Mouse (Mus musculus): Measurements from ENCODE around the gene Gm44805. TPM values are rescaled to one million over a fixed set of nuclear protein-coding genes. Genes with fewer than 3 reads are reported as not detected.

Gm44805 gene
- polyA plus RNA-seq, 1 experiment from 2014 or later: not detected

DNA sequence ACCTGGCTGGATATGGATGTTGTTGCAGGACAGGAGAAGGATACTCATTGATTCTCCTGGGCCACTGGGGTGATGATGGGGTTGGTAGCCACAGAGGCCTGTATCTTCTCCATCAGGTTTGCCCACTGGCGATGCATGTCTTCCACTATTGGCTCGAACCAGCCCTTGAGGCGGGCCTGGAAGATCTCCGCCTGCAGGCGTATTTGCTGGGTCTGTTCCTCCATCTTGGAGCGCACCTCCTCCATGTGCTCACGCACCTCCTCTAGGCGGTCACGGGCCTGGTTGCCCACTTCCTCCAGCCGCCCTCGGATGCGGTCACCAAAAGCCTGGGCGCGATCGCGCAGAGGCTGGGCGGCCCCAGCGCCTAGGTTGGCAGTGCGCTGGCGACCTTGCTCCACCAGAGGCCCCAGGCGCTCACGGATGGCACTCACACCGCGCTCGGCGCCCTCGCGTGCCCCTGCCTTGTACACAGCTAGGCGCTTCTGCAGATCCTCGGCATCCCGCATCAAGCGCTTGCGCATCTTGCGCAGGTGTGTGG, 15.2 kb upstream of the Gm44805 start:
- ATAC-seq (ENCODE audit: low read depth) (no peak), DNase-seq (ENCODE audit: low spot score) (no peak)
- Histone ChIP-seq H3K36me3 (ENCODE audit: control insufficient read depth, insufficient read depth, low read length) (0 out of 2 replicates have a peak, but pooled peaks cover under 1% of the 10 kb centered on the region), H3K9ac (ENCODE audit: low read depth, low read length) (no peak overlapping the region), H3K9me3 (ENCODE audit: control insufficient read depth, low read length) (no peaks in the 10 kb centered on the region), H3K27me3 (replicated peaks; ENCODE audit: control insufficient read depth, insufficient read depth, low read length) (no peaks in the 10 kb centered on the region), H3K4me3 (ENCODE audit: low read depth, low read length) (no peak overlapping the region), H3K27ac (replicated peaks; ENCODE audit: low read depth, low read length) (no peak overlapping the region), H3K4me1 (ENCODE audit: control insufficient read depth, insufficient read depth, low read length) (peaks cover 13% of the 10 kb centered on the region), H3K4me2 (ENCODE audit: low read depth, low read length) (no peak overlapping the region)
- WGBS: 97% methylated on average over 34 of the region's 34 CpGs

DNA sequence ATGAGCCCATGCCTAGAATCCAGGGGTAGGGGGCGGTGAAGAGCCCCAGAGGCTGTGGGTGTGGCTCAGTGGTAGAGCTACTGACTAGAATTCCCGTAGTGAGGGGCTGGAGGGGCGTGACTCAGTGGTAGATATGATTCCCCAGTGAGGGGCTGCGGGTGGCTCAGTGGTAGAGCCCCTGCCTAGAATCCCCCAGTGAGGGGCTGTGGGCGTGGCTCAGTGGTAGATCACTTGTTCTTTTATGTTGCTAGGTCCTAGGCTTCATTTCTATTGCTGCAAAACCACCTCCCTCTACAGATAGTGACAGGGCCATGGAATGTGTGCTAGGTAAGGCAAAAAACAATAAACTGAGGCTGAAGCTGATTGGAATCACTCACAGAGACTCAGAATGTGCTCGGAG, 14.7 kb upstream of the Gm44805 start:
- no peaks in the 10 kb centered on the region for H3K36me3 ChIP-seq (ENCODE audit: control insufficient read depth, insufficient read depth, low read length)
- no peaks in the 10 kb centered on the region for H3K9me3 ChIP-seq (ENCODE audit: control insufficient read depth, low read length)
- no peak overlapping the region for H3K27ac ChIP-seq (replicated peaks; ENCODE audit: low read depth, low read length)
- H3K4me3 ChIP-seq (ENCODE audit: low read depth, low read length): no peak overlapping the region
- H3K4me1 ChIP-seq (ENCODE audit: control insufficient read depth, insufficient read depth, low read length): peaks cover 13% of the 10 kb centered on the region
- no peak overlapping the region for H3K9ac ChIP-seq (ENCODE audit: low read depth, low read length)
- no peak overlapping the region for H3K4me2 ChIP-seq (ENCODE audit: low read depth, low read length)
- DNase-seq (ENCODE audit: low spot score) (no peak), ATAC-seq (ENCODE audit: low read depth) (no peak)
- no peaks in the 10 kb centered on the region for H3K27me3 ChIP-seq (replicated peaks; ENCODE audit: control insufficient read depth, insufficient read depth, low read length)
- 75% methylated on average over 6 of the region's 6 CpGs for WGBS

- Histone ChIP-seq H3K9ac (ENCODE audit: low read depth, low read length) (no peak overlapping the region), H3K4me1 (ENCODE audit: control insufficient read depth, insufficient read depth, low read length) (peaks cover 13% of the 10 kb centered on the region), H3K4me3 (ENCODE audit: low read depth, low read length) (no peak overlapping the region), H3K36me3 (ENCODE audit: control insufficient read depth, insufficient read depth, low read length) (no peaks in the 10 kb centered on the region), H3K4me2 (ENCODE audit: low read depth, low read length) (no peak overlapping the region), H3K27ac (replicated peaks; ENCODE audit: low read depth, low read length) (no peak overlapping the region), H3K9me3 (ENCODE audit: control insufficient read depth, low read length) (no peaks in the 10 kb centered on the region), H3K27me3 (replicated peaks; ENCODE audit: control insufficient read depth, insufficient read depth, low read length) (no peaks in the 10 kb centered on the region)
- ATAC-seq (ENCODE audit: low read depth) (no peak), DNase-seq (ENCODE audit: low spot score) (no peak)
- 53% methylated on average over 8 of the region's 8 CpGs for WGBS
These were observed 14.0 kb upstream of the Gm44805 start for GRCm38 (mm10) chr7:19695213-19695594.

GRCm38 (mm10) chr7:19694336-19695212, 13.4 kb upstream of the Gm44805 start:
- Histone ChIP-seq H3K4me1 (ENCODE audit: control insufficient read depth, insufficient read depth, low read length) (peaks cover 13% of the 10 kb centered on the region), H3K4me2 (ENCODE audit: low read depth, low read length) (no peak overlapping the region), H3K9me3 (ENCODE audit: control insufficient read depth, low read length) (no peaks in the 10 kb centered on the region), H3K27me3 (replicated peaks; ENCODE audit: control insufficient read depth, insufficient read depth, low read length) (no peaks in the 10 kb centered on the region), H3K4me3 (ENCODE audit: low read depth, low read length) (no peak overlapping the region), H3K36me3 (ENCODE audit: control insufficient read depth, insufficient read depth, low read length) (no peaks in the 10 kb centered on the region), H3K27ac (replicated peaks; ENCODE audit: low read depth, low read length) (no peak overlapping the region), H3K9ac (ENCODE audit: low read depth, low read length) (no peak overlapping the region)
- no peak for DNase-seq (ENCODE audit: low spot score)
- no peak for ATAC-seq (ENCODE audit: low read depth)
- WGBS: 86% methylated on average over 10 of the region's 10 CpGs

- H3K9me3 ChIP-seq (ENCODE audit: control insufficient read depth, low read length): no peaks in the 10 kb centered on the region
- H3K27me3 ChIP-seq (replicated peaks; ENCODE audit: control insufficient read depth, insufficient read depth, low read length): no peaks in the 10 kb centered on the region
- no peak overlapping the region for H3K4me3 ChIP-seq (ENCODE audit: low read depth, low read length)
- H3K9ac ChIP-seq (ENCODE audit: low read depth, low read length): no peak overlapping the region
- H3K27ac ChIP-seq (replicated peaks; ENCODE audit: low read depth, low read length): no peak overlapping the region
- no peak for ATAC-seq (ENCODE audit: low read depth)
- peaks cover 3% of the 10 kb centered on the region for H3K4me1 ChIP-seq (ENCODE audit: control insufficient read depth, insufficient read depth, low read length)
- peak; percentile 25 for DNase-seq (ENCODE audit: low spot score)
- 42% methylated on average over 4 of the region's 10 CpGs for WGBS
- H3K4me2 ChIP-seq (ENCODE audit: low read depth, low read length): no peak overlapping the region
- H3K36me3 ChIP-seq (ENCODE audit: control insufficient read depth, insufficient read depth, low read length): no peaks in the 10 kb centered on the region
These were observed 12.2 kb upstream of the Gm44805 start for GRCm38 (mm10) chr7:19693421-19693820.

DNA sequence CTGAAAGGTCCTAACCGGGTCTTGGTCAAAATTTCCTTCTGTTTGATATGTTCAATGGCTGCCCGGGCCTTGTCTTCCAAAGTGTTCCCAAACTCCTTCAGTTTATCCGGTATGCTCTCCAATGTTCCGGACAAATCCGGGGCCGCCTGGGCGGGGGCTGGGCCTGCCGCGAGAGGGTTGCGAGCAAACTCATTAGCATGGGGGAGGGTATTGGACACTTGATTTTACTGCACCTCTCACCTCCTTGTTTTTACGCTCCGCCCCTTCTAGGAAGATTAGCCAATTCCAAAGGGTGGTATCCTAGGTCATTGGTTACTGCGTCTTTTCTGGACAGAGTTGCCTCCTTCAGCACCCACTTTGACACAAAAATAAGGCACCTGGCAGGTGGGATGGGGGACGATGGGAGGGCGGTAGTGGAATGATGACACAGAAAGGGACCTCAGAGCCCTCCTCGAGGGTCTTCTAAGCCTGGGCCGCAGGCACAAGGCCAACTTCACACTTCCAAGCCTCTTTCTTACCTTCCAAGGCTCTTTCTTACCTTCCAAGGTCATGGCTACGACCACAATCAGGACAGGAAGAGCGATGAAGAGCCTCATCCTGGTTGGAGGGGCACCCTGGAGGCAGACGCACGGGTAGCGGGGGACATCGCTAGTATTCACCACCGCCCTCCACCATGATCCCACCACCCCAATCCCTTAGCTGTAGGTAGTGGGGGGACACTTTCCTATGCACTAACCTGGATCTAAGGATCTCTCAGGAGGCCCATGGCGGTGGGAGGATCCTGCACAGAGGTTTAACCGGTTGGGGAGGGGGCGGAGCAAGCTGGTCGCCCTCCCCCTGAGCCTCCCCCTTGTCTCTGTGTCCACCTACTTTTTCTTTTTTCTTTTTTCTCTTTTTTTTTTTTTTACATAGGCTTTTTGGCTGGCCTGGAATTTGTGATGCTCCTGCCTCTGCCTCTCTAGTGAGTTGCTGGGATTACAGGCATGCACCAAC, 10.9 kb upstream of the Gm44805 start, which contains the start of gene Apoc1:
Apoc1 (minus strand) TSS at position 788 of the 993 bp plus-strand sequence.
- 49% methylated on average over 27 of the region's 28 CpGs for WGBS
- Histone ChIP-seq H3K9me3 (ENCODE audit: control insufficient read depth, low read length) (no peaks in the 10 kb centered on the region), H3K4me2 (ENCODE audit: low read depth, low read length) (no peak within 1 kb of the TSS), H3K9ac (ENCODE audit: low read depth, low read length) (no peak within 1 kb of the TSS), H3K27me3 (replicated peaks; ENCODE audit: control insufficient read depth, insufficient read depth, low read length) (no peaks in the 10 kb centered on the region), H3K4me3 (ENCODE audit: low read depth, low read length) (no peak within 1 kb of the TSS), H3K4me1 (ENCODE audit: control insufficient read depth, insufficient read depth, low read length) (peaks cover 3% of the 10 kb centered on the region), H3K36me3 (ENCODE audit: control insufficient read depth, insufficient read depth, low read length) (no peaks in the 10 kb centered on the region), H3K27ac (replicated peaks; ENCODE audit: low read depth, low read length) (no peak within 1 kb of the TSS)
- DNase-seq (ENCODE audit: low spot score) (no peak), ATAC-seq (ENCODE audit: low read depth) (no peak)

DNA sequence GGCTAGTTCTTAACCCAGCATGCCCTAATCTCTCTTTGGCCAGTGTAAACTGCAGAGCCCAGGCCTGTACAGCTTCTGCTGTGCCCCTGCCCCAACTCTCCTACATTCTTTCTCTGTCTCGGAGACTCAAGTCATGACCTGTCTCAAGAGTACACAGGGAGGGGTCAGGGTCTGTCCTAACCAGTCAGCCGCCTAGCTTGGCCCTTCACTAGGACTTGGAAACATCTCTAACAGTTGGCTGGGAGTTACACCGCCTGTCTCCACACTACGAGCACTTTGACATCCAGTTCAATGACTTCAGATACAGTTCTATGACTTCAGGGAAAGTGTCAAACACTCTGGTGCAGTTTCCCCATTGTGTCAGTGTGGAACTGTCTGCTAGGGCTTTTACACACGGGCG, 10.2 kb upstream of the Gm44805 start:
- Histone ChIP-seq H3K4me2 (ENCODE audit: low read depth, low read length) (no peak overlapping the region), H3K4me1 (ENCODE audit: control insufficient read depth, insufficient read depth, low read length) (peaks cover 3% of the 10 kb centered on the region), H3K4me3 (ENCODE audit: low read depth, low read length) (no peak overlapping the region), H3K36me3 (ENCODE audit: control insufficient read depth, insufficient read depth, low read length) (no peaks in the 10 kb centered on the region), H3K9me3 (ENCODE audit: control insufficient read depth, low read length) (no peaks in the 10 kb centered on the region), H3K9ac (ENCODE audit: low read depth, low read length) (no peak overlapping the region), H3K27me3 (replicated peaks; ENCODE audit: control insufficient read depth, insufficient read depth, low read length) (no peaks in the 10 kb centered on the region), H3K27ac (replicated peaks; ENCODE audit: low read depth, low read length) (no peak overlapping the region)
- 75% methylated on average over 6 of the region's 6 CpGs for WGBS
- DNase-seq (ENCODE audit: low spot score) (no peak), ATAC-seq (ENCODE audit: low read depth) (no peak)

GRCm38 (mm10) chr7:19690845-19691244, 9.6 kb upstream of the Gm44805 start:
- H3K4me2 ChIP-seq (ENCODE audit: low read depth, low read length): no peak overlapping the region
- H3K4me3 ChIP-seq (ENCODE audit: low read depth, low read length): no peak overlapping the region
- H3K9ac ChIP-seq (ENCODE audit: low read depth, low read length): no peak overlapping the region
- peaks cover 3% of the 10 kb centered on the region for H3K4me1 ChIP-seq (ENCODE audit: control insufficient read depth, insufficient read depth, low read length)
- no peaks in the 10 kb centered on the region for H3K27me3 ChIP-seq (replicated peaks; ENCODE audit: control insufficient read depth, insufficient read depth, low read length)
- 80% methylated on average over 4 of the region's 4 CpGs for WGBS
- ATAC-seq (ENCODE audit: low read depth) (no peak), DNase-seq (ENCODE audit: low spot score) (no peak)
- H3K9me3 ChIP-seq (ENCODE audit: control insufficient read depth, low read length): no peaks in the 10 kb centered on the region
- H3K36me3 ChIP-seq (ENCODE audit: control insufficient read depth, insufficient read depth, low read length): no peaks in the 10 kb centered on the region
- H3K27ac ChIP-seq (replicated peaks; ENCODE audit: low read depth, low read length): no peak overlapping the region
